Mouse (Mus musculus): ENCODE measurements at regions not wholly inside any gene's neighbourhood (a gene's known extent, or its start where the extent isn't known, plus 50 kb on each side); places are given as distances from the start of the nearest gene placed in this dataset.

- H3K4me1 ChIP-seq: peaks cover 36% of the 10 kb centered on the region
- H3K27ac ChIP-seq (replicated peaks): 0 out of 2 replicates have a peak overlapping the region, but pooled peaks have one; percentile 8
- 17% methylated on average over 3 of the region's 3 CpGs for WGBS
- H3K27me3 ChIP-seq: peaks cover 75% of the 10 kb centered on the region
- H3K36me3 ChIP-seq: no peaks in the 10 kb centered on the region
- peak; percentile 53; the same call in 1 of the 2 replicates for ATAC-seq (ENCODE audit: low FRiP score, low read depth)
- H3K9ac ChIP-seq (replicated peaks): no peak overlapping the region
- H3K4me3 ChIP-seq: no peak overlapping the region
- H3K4me2 ChIP-seq (replicated peaks): no peak overlapping the region
- H3K9me3 ChIP-seq: no peaks in the 10 kb centered on the region
These were observed 73.1 kb downstream of the Rpusd4 start for GRCm38 (mm10) chr9:35340811-35341210.

- no peak overlapping the region for H3K9ac ChIP-seq (replicated peaks)
- WGBS: 85% methylated on average over 5 of the region's 5 CpGs
- peaks cover 30% of the 10 kb centered on the region for H3K4me1 ChIP-seq
- no peaks in the 10 kb centered on the region for H3K36me3 ChIP-seq
- no peak for ATAC-seq (ENCODE audit: low FRiP score, low read depth)
- H3K27ac ChIP-seq (replicated peaks): no peak overlapping the region
- no peak overlapping the region for H3K4me3 ChIP-seq
- H3K4me2 ChIP-seq (replicated peaks): no peak overlapping the region
- H3K9me3 ChIP-seq: no peaks in the 10 kb centered on the region
- peaks cover 75% of the 10 kb centered on the region for H3K27me3 ChIP-seq
These were observed 73.7 kb downstream of the Rpusd4 start for GRCm38 (mm10) chr9:35341386-35341785.

- Histone ChIP-seq H3K9ac (replicated peaks) (no peak overlapping the region), H3K4me2 (replicated peaks) (no peak overlapping the region), H3K27ac (replicated peaks) (no peak overlapping the region), H3K27me3 (peaks cover 69% of the 10 kb centered on the region), H3K4me1 (peaks cover 26% of the 10 kb centered on the region), H3K9me3 (no peaks in the 10 kb centered on the region), H3K4me3 (no peak overlapping the region), H3K36me3 (no peaks in the 10 kb centered on the region)
- ATAC-seq (ENCODE audit: low FRiP score, low read depth): no peak
- 59% methylated on average over 2 of the region's 2 CpGs for WGBS
These were observed 74.8 kb downstream of the Rpusd4 start for GRCm38 (mm10) chr9:35342436-35342835.

- Histone ChIP-seq H3K27me3 (peaks cover 66% of the 10 kb centered on the region), H3K9ac (replicated peaks) (no peak overlapping the region), H3K4me1 (peaks cover 26% of the 10 kb centered on the region), H3K36me3 (no peaks in the 10 kb centered on the region), H3K4me2 (replicated peaks) (no peak overlapping the region), H3K4me3 (no peak overlapping the region), H3K9me3 (no peaks in the 10 kb centered on the region), H3K27ac (replicated peaks) (no peak overlapping the region)
- ATAC-seq (ENCODE audit: low FRiP score, low read depth): no peak
These were observed 75.7 kb downstream of the Rpusd4 start for GRCm38 (mm10) chr9:35343336-35343735.

GRCm38 (mm10) chr9:35344374-35344773 lies 76.6 kb upstream of the Cdon start:
- peaks cover 56% of the 10 kb centered on the region for H3K27me3 ChIP-seq
- 54% methylated on average over 6 of the region's 6 CpGs for WGBS
- H3K4me2 ChIP-seq (replicated peaks): no peak overlapping the region
- no peak overlapping the region for H3K27ac ChIP-seq (replicated peaks)
- no peak for ATAC-seq (ENCODE audit: low FRiP score, low read depth)
- H3K9ac ChIP-seq (replicated peaks): no peak overlapping the region
- no peak overlapping the region for H3K4me3 ChIP-seq
- no peaks in the 10 kb centered on the region for H3K9me3 ChIP-seq
- H3K4me1 ChIP-seq: peaks cover 26% of the 10 kb centered on the region
- H3K36me3 ChIP-seq: no peaks in the 10 kb centered on the region

GRCm38 (mm10) chr9:35346378-35346777 lies 74.5 kb upstream of the Cdon start:
- Histone ChIP-seq H3K9ac (replicated peaks) (no peak overlapping the region), H3K36me3 (no peaks in the 10 kb centered on the region), H3K27me3 (peaks cover 36% of the 10 kb centered on the region), H3K4me2 (replicated peaks) (no peak overlapping the region), H3K4me1 (peaks cover 15% of the 10 kb centered on the region), H3K4me3 (no peak overlapping the region), H3K27ac (replicated peaks) (no peak overlapping the region), H3K9me3 (no peaks in the 10 kb centered on the region)
- ATAC-seq (ENCODE audit: low FRiP score, low read depth): no peak
- 86% methylated on average over 5 of the region's 5 CpGs for WGBS

- Histone ChIP-seq H3K27me3 (peaks cover 15% of the 10 kb centered on the region), H3K4me2 (replicated peaks) (no peak overlapping the region), H3K9me3 (no peaks in the 10 kb centered on the region), H3K4me1 (no peaks in the 10 kb centered on the region), H3K36me3 (no peaks in the 10 kb centered on the region), H3K4me3 (no peak overlapping the region), H3K9ac (replicated peaks) (no peak overlapping the region), H3K27ac (replicated peaks) (no peak overlapping the region)
- WGBS: 68% methylated on average over 2 of the region's 2 CpGs
- ATAC-seq (ENCODE audit: low FRiP score, low read depth): no peak
These were observed 70.8 kb upstream of the Cdon start for GRCm38 (mm10) chr9:35350046-35350552.

- Histone ChIP-seq H3K27ac (replicated peaks) (no peak overlapping the region), H3K4me1 (no peaks in the 10 kb centered on the region), H3K9ac (replicated peaks) (no peak overlapping the region), H3K36me3 (no peaks in the 10 kb centered on the region), H3K4me3 (no peak overlapping the region), H3K27me3 (no peaks in the 10 kb centered on the region), H3K4me2 (replicated peaks) (no peak overlapping the region), H3K9me3 (no peaks in the 10 kb centered on the region)
- 82% methylated on average over 5 of the region's 5 CpGs for WGBS
- ATAC-seq (ENCODE audit: low FRiP score, low read depth): no peak
These were observed 69.4 kb upstream of the Cdon start for GRCm38 (mm10) chr9:35351576-35351975.

- H3K4me1 ChIP-seq: peaks cover 5% of the 10 kb centered on the region; the same call in 1 of the 2 replicates
- 67% methylated on average over 7 of the region's 7 CpGs for WGBS
- H3K4me3 ChIP-seq: no peak overlapping the region
- no peaks in the 10 kb centered on the region for H3K9me3 ChIP-seq
- peak; percentile 56 for ATAC-seq (ENCODE audit: low FRiP score, low read depth)
- H3K27ac ChIP-seq (replicated peaks): no peak overlapping the region
- H3K27me3 ChIP-seq: 0 out of 2 replicates have a peak, but pooled peaks cover 7% of the 10 kb centered on the region
- no peaks in the 10 kb centered on the region for H3K36me3 ChIP-seq
- no peak overlapping the region for H3K4me2 ChIP-seq (replicated peaks)
- no peak overlapping the region for H3K9ac ChIP-seq (replicated peaks)
These were observed 66.2 kb upstream of the Cdon start for GRCm38 (mm10) chr9:35354652-35355130.

GRCm38 (mm10) chr9:35359699-35360098 lies 61.2 kb upstream of the Cdon start:
- Histone ChIP-seq H3K4me2 (replicated peaks) (no peak overlapping the region), H3K9me3 (no peaks in the 10 kb centered on the region), H3K4me3 (no peak overlapping the region), H3K4me1 (peaks cover 30% of the 10 kb centered on the region), H3K9ac (replicated peaks) (no peak overlapping the region), H3K27me3 (peaks cover 41% of the 10 kb centered on the region), H3K36me3 (no peaks in the 10 kb centered on the region), H3K27ac (replicated peaks) (no peak overlapping the region)
- 62% methylated on average over 6 of the region's 6 CpGs for WGBS
- no peak for ATAC-seq (ENCODE audit: low FRiP score, low read depth)

- Histone ChIP-seq H3K9me3 (no peaks in the 10 kb centered on the region), H3K36me3 (no peaks in the 10 kb centered on the region), H3K27ac (replicated peaks) (peak overlapping the region; percentile 35; the same call in 1 of the 2 replicates), H3K4me2 (replicated peaks) (no peak overlapping the region), H3K4me3 (no peak overlapping the region), H3K4me1 (peaks cover 30% of the 10 kb centered on the region), H3K27me3 (peaks cover 41% of the 10 kb centered on the region), H3K9ac (replicated peaks) (no peak overlapping the region)
- WGBS: 37% methylated on average over 6 of the region's 6 CpGs
- peak; percentile 63; the same call in 1 of the 2 replicates for ATAC-seq (ENCODE audit: low FRiP score, low read depth)
These were observed 60.5 kb upstream of the Cdon start for GRCm38 (mm10) chr9:35360139-35361100.

GRCm38 (mm10) chr9:35361432-35361831 lies 59.5 kb upstream of the Cdon start:
- Histone ChIP-seq H3K4me2 (replicated peaks) (no peak overlapping the region), H3K27me3 (peaks cover 41% of the 10 kb centered on the region), H3K36me3 (no peaks in the 10 kb centered on the region), H3K9ac (replicated peaks) (no peak overlapping the region), H3K4me3 (no peak overlapping the region), H3K9me3 (no peaks in the 10 kb centered on the region), H3K4me1 (peaks cover 30% of the 10 kb centered on the region), H3K27ac (replicated peaks) (peak overlapping the region; percentile 35; the same call in 1 of the 2 replicates)
- WGBS: 48% methylated on average over 4 of the region's 4 CpGs
- no peak for ATAC-seq (ENCODE audit: low FRiP score, low read depth)

Measured in midbrain, embryonic 12.5 days (tissue).